Mouse (Mus musculus) ES-Bruce4 (cell line): ENCODE measurements around the gene U2surp.

Experiments used
- CTCF ChIP-seq: IDR thresholded peaks from one replicate; pipeline ENCODE4 v1.8.1; 2011; ENCODE audit warnings: low read depth, low read length
- EP300 ChIP-seq: IDR thresholded peaks from 2 replicates; pipeline ENCODE4 v1.6.1; 2011; ENCODE audit warnings: low read depth, low read length; ENCODE audit not compliant: insufficient read depth

GRCm38 (mm10) chr9:95451931-95452330, 59.9 kb downstream of the U2surp start:
- TF ChIP-seq CTCF (no peak), EP300 (no peak)
